Mouse (Mus musculus) lung, adult 18-20 months (tissue): Measurements from ENCODE around the gene Sdr16c6.

Experiments used
- DNase-seq, 2 experiments: peaks; one replicate each; pipeline ENCODE4 v3.0.0; 2022; ENCODE audit warnings: mixed read lengths in 2 of 2

Gene Sdr16c6

GRCm38 (mm10) chr4:4077372-4077771, at the start of gene Sdr16c6:
TSS of gene Sdr16c6 (minus strand) at chr4:4077522.
- no peak for DNase-seq

GRCm38 (mm10) chr4:4080180-4080579, 2.9 kb upstream of the Sdr16c6 start:
- DNase-seq = no peak

DNA sequence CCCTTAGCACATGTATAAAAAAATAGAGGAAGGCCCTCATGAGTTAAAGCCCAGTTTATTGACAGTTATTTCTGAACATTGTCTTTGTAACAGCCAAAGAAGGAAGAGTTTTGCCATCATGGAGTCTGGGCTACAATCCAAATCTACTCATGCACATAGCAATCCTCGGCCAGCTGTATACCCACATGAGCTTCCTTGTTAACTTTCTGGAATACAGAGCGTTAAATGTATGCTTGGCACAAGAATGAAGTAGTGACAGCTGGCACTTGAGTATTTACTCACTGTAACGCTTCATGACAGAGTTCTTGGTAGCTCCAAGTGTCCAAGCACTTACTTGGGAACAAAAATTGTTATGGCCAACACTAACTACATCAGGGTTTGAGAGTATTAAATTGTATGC, 1.8 kb upstream of the Sdr16c6 start:
- no peak for DNase-seq

DNA sequence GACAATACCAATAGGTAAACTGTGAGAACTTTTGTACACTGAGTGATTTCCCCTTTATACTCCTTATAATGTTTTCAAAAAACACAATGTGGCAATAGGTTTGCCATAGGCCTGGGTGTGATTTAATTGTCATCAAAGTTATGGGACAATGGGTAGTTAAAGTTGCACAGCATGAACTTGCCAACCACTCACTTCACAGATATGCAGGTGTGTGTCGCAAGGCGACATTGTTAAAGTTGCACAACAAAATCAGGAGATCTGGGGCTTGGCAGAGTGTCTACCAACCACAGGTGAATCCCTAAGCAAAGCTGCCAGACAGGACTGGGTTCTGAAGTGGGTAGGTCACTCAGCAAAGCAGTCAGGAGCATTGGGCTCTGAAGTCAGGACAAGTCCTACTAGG, 1.3 kb downstream of the Sdr16c6 start:
- peak; percentile 2 to 3 for DNase-seq
